Mouse (Mus musculus) lung, embryonic 15.5 days (tissue): ENCODE measurements around the gene Lgals1. TPM values are rescaled to one million over a fixed set of nuclear protein-coding genes. Genes with fewer than 3 reads are reported as not detected.

Experiments
- ATAC-seq: fragments of 200-750 bp; cut with Nextera tagmentation; 2 replicates; pipeline ENCODE4 v1.8.0; 2017; ENCODE audit warnings: moderate number of reproducible peaks, borderline replicate concordance; ENCODE audit not compliant: low FRiP score, low TSS enrichment; ENCODE audit errors: extremely low read depth
- H3K27ac ChIP-seq: fragments of 300-500 bp; sonication (generic); 2 replicates; pipeline ENCODE4 v1.5.1; 2015; ENCODE audit warnings: moderate library complexity, mild to moderate bottlenecking, inconsistent platforms
- H3K27me3 ChIP-seq: fragments of 300-500 bp; sonication (generic); 2 replicates; pipeline ENCODE4 v1.6.1; 2015; ENCODE audit warnings: inconsistent platforms
- H3K36me3 ChIP-seq: fragments of 300-500 bp; sonication (generic); 2 replicates; pipeline ENCODE4 v1.6.1; 2015; ENCODE audit warnings: inconsistent platforms
- H3K4me1 ChIP-seq: fragments of 300-500 bp; sonication (generic); 2 replicates; pipeline ENCODE4 v1.6.1; 2015; ENCODE audit warnings: inconsistent platforms
- H3K4me2 ChIP-seq: fragments of 300-500 bp; sonication (generic); 2 replicates; pipeline ENCODE4 v1.6.1; 2015; ENCODE audit warnings: inconsistent platforms, mild to moderate bottlenecking, moderate library complexity
- H3K4me3 ChIP-seq: fragments of 300-500 bp; sonication (generic); 2 replicates; pipeline ENCODE4 v1.5.1; 2015; ENCODE audit warnings: mild to moderate bottlenecking, inconsistent platforms
- H3K9ac ChIP-seq: fragments of 300-500 bp; sonication (generic); 2 replicates; pipeline ENCODE4 v1.6.1; 2015; ENCODE audit warnings: inconsistent platforms
- H3K9me3 ChIP-seq: fragments of 300-500 bp; sonication (generic); 2 replicates; pipeline ENCODE4 v1.6.1; 2016; ENCODE audit warnings: inconsistent platforms
- WGBS: fragments of 180-500 bp; shearing (Covaris S2); methylation state at CpG from one replicate; pipeline ENCODE4 v1.1.7; 2015; 5-methylcytosine and 5-hydroxymethylcytosine counted together
- microRNA-seq: library from miRNA; unstranded; fragments of <30 nt; microRNA quantifications from one replicate; pipeline ENCODE4, GENCODE M21; 2016
- polyA plus RNA-seq: library from polyadenylated mRNA; unstranded; fragments of >200 nt; fragmentation: Nextera tagmentation; extraction: Ambion mirVana; gene quantifications from 2 replicates; pipeline ENCODE4 v1.2.1, GENCODE M21; 2015

The Lgals1 gene
- polyA plus RNA-seq, 1 experiment from 2014 or later: 804 TPM

DNA sequence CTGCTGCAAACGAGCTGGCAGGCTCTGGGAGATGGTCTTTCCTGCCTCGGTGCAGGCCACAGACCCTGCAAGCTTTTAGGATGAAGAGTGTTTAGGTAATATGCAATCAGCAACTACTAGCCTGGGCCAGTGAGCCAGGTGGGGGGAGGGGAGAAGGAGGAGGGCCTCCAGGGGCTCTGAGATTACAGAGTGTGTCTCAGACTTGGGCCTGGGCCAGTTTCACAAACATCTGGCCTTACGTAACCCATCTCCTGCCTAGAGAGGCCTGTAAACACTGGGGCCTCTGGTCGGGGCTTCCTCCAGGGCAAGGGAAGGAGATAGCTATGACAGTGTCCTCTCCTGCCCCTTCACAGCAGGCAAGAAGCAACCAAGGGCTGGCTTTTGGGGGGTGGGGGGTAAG lies 52.4 kb downstream of the Lgals1 start:
- WGBS: 2% methylated on average over 4 of the region's 4 CpGs
- H3K4me1 ChIP-seq: peaks cover 34% of the 10 kb centered on the region
- no peak overlapping the region; the same call in 1 of the 2 replicates for H3K4me2 ChIP-seq
- no peaks in the 10 kb centered on the region for H3K9me3 ChIP-seq
- peak; percentile 47; the same call in 1 of the 2 replicates for ATAC-seq
- H3K4me3 ChIP-seq: no peak overlapping the region
- peak overlapping the region; percentile 10; the same call in 1 of the 2 replicates for H3K9ac ChIP-seq
- H3K36me3 ChIP-seq: no peaks in the 10 kb centered on the region
- H3K27ac ChIP-seq: peak overlapping the region; percentile 75
- no peaks in the 10 kb centered on the region for H3K27me3 ChIP-seq

Small RNA genes within 50 kb of the gene (microRNA-seq; reads per million reads assigned to microRNA genes)
- gene Mir6955: not detected

Other genes with a start within 250 kb of the Lgals1 start
- gene Elfn2, start 208.0 kb upstream of the Lgals1 start, polyA plus RNA-seq: 0.06 and 0.08 TPM in 2 replicates
- 42.1 and 45.0 TPM in 2 replicates for gene Mfng, start 153.2 kb upstream of the Lgals1 start, polyA plus RNA-seq
- 7.1 and 7.6 TPM in 2 replicates for gene Card10, start 123.7 kb upstream of the Lgals1 start, polyA plus RNA-seq
- gene Cdc42ep1, start 84.1 kb upstream of the Lgals1 start, polyA plus RNA-seq: 105 and 109 TPM in 2 replicates
- 0.69 and 0.72 TPM in 2 replicates for gene Lgals2, start 71.2 kb upstream of the Lgals1 start, polyA plus RNA-seq
- gene Gga1, start 49.5 kb upstream of the Lgals1 start, polyA plus RNA-seq: 54.0 and 56.2 TPM in 2 replicates
- gene Gm49510, start 27.1 kb upstream of the Lgals1 start, polyA plus RNA-seq: 0.18 and 0.60 TPM in 2 replicates
- gene Sh3bp1, start 27.0 kb upstream of the Lgals1 start, polyA plus RNA-seq: 31.9 and 35.5 TPM in 2 replicates
- 13.3 and 13.8 TPM in 2 replicates for gene Pdxp, start 12.8 kb upstream of the Lgals1 start, polyA plus RNA-seq
- gene Nol12, start 8.2 kb downstream of the Lgals1 start, polyA plus RNA-seq: 46.9 and 47.8 TPM in 2 replicates
- gene Triobp, start 21.0 kb downstream of the Lgals1 start, polyA plus RNA-seq: 39.2 and 44.9 TPM in 2 replicates
- gene H1f0, start 101.7 kb downstream of the Lgals1 start, polyA plus RNA-seq: 560 and 562 TPM in 2 replicates
- gene Galr3, start 115.2 kb downstream of the Lgals1 start, polyA plus RNA-seq: not detected in 2 replicates
- 57.0 and 61.0 TPM in 2 replicates for gene Ankrd54, start 136.2 kb downstream of the Lgals1 start, polyA plus RNA-seq
- gene Eif3l, start 148.5 kb downstream of the Lgals1 start, polyA plus RNA-seq: 223 and 225 TPM in 2 replicates
- gene Micall1, start 182.2 kb downstream of the Lgals1 start, polyA plus RNA-seq: 7.5 and 8.8 TPM in 2 replicates
- 240 and 281 TPM in 2 replicates for gene Polr2f, start 214.3 kb downstream of the Lgals1 start, polyA plus RNA-seq
- gene 1700088E04Rik, start 214.5 kb downstream of the Lgals1 start, polyA plus RNA-seq: 9.9 and 10.8 TPM in 2 replicates
- 0.65 and 0.92 TPM in 2 replicates for gene Sox10, start 238.5 kb downstream of the Lgals1 start, polyA plus RNA-seq